Mouse (Mus musculus): Measurements from ENCODE around the gene Rere. TPM values are rescaled to one million over a fixed set of nuclear protein-coding genes. Genes with fewer than 3 reads are reported as not detected.
"Not testable (repeated sequence)": the region's sequence is repeated elsewhere in the genome, so short reads cannot be mapped to it uniquely, and the experiment has no call there.

Rere gene
- polyA plus RNA-seq, 1 experiment from 2014 or later = 41.2 TPM

GRCm38 (mm10) chr4:150540392-150541094 is 259.1 kb downstream of the Rere start:
- no peaks in the 10 kb centered on the region for H3K27me3 ChIP-seq
- no peak overlapping the region for H3K4me3 ChIP-seq
- peaks cover 40% of the 10 kb centered on the region for H3K4me1 ChIP-seq (replicated peaks)
- no peak overlapping the region for H3K9ac ChIP-seq
- no peaks in the 10 kb centered on the region for H3K9me3 ChIP-seq
- WGBS = 38% methylated on average over 5 of the region's 5 CpGs
- peak; percentile 55; the same call in 1 of the 2 replicates for ATAC-seq (ENCODE audit: low read depth)
- H3K27ac ChIP-seq (replicated peaks) = peak overlapping the region; percentile 67
- no peak overlapping the region for H3K4me2 ChIP-seq
- peaks cover 21% of the 10 kb centered on the region for H3K36me3 ChIP-seq

- no peak overlapping the region for H3K4me3 ChIP-seq
- ATAC-seq (ENCODE audit: low read depth) = no peak
- peak overlapping the region; percentile 56; the same call in 1 of the 2 replicates for H3K27ac ChIP-seq (replicated peaks)
- no peaks in the 10 kb centered on the region for H3K9me3 ChIP-seq
- no peaks in the 10 kb centered on the region for H3K27me3 ChIP-seq
- H3K4me1 ChIP-seq (replicated peaks) = peaks cover 31% of the 10 kb centered on the region
- 83% methylated on average over 7 of the region's 7 CpGs for WGBS
- H3K36me3 ChIP-seq = peaks cover 27% of the 10 kb centered on the region
- no peak overlapping the region for H3K9ac ChIP-seq
- H3K4me2 ChIP-seq = no peak overlapping the region
These were observed 262.8 kb downstream of the Rere start for GRCm38 (mm10) chr4:150544231-150544630.

- H3K27ac ChIP-seq (replicated peaks) = peak overlapping the region; percentile 56; the same call in 1 of the 2 replicates
- no peak for ATAC-seq (ENCODE audit: low read depth)
These were observed 263.3 kb downstream of the Rere start for GRCm38 (mm10) chr4:150544652-150545258.

GRCm38 (mm10) chr4:150545775-150546174 is 264.3 kb downstream of the Rere start:
- H3K27me3 ChIP-seq = no peaks in the 10 kb centered on the region
- 93% methylated on average over 7 of the region's 7 CpGs for WGBS
- H3K9ac ChIP-seq = no peak overlapping the region
- no peak overlapping the region for H3K4me3 ChIP-seq
- ATAC-seq (ENCODE audit: low read depth) = no peak
- no peaks in the 10 kb centered on the region for H3K9me3 ChIP-seq
- peaks cover 26% of the 10 kb centered on the region for H3K4me1 ChIP-seq (replicated peaks)
- H3K27ac ChIP-seq (replicated peaks) = no peak overlapping the region
- peaks cover 36% of the 10 kb centered on the region for H3K36me3 ChIP-seq
- H3K4me2 ChIP-seq = no peak overlapping the region

More at GRCm38 (mm10) chr4:150544652-150545258, 263.3 kb downstream of the Rere start:
- no peaks in the 10 kb centered on the region for H3K9me3 ChIP-seq
- H3K4me2 ChIP-seq = no peak overlapping the region
- H3K4me1 ChIP-seq (replicated peaks) = peaks cover 25% of the 10 kb centered on the region
- WGBS = 84% methylated on average over 10 of the region's 10 CpGs
- H3K36me3 ChIP-seq = peaks cover 29% of the 10 kb centered on the region
- no peak overlapping the region for H3K9ac ChIP-seq
- no peaks in the 10 kb centered on the region for H3K27me3 ChIP-seq
- no peak overlapping the region for H3K4me3 ChIP-seq

- H3K36me3 ChIP-seq = peaks cover 36% of the 10 kb centered on the region
- H3K4me3 ChIP-seq; H3K4me2 ChIP-seq; H3K27ac ChIP-seq (replicated peaks); H3K9ac ChIP-seq; H3K27me3 ChIP-seq; ATAC-seq (ENCODE audit: low read depth); H3K9me3 ChIP-seq: not testable (repeated sequence)
- H3K4me1 ChIP-seq (replicated peaks) = peaks cover 27% of the 10 kb centered on the region
- WGBS = 97% methylated on average over 4 of the region's 4 CpGs
These were observed 264.9 kb downstream of the Rere start for GRCm38 (mm10) chr4:150546296-150546695.

- H3K9ac ChIP-seq = no peak overlapping the region
- peaks cover 22% of the 10 kb centered on the region for H3K4me1 ChIP-seq (replicated peaks)
- 90% methylated on average over 9 of the region's 9 CpGs for WGBS
- no peak for ATAC-seq (ENCODE audit: low read depth)
- H3K4me3 ChIP-seq = no peak overlapping the region
- H3K27ac ChIP-seq (replicated peaks) = 0 out of 2 replicates have a peak overlapping the region, but pooled peaks have one; percentile 9
- H3K27me3 ChIP-seq = no peaks in the 10 kb centered on the region
- peaks cover 40% of the 10 kb centered on the region for H3K36me3 ChIP-seq
- no peaks in the 10 kb centered on the region for H3K9me3 ChIP-seq
- H3K4me2 ChIP-seq = no peak overlapping the region
These were observed 267.9 kb downstream of the Rere start for GRCm38 (mm10) chr4:150549393-150549792.

- Histone ChIP-seq H3K9me3 (no peaks in the 10 kb centered on the region), H3K9ac (no peak overlapping the region), H3K4me1 (replicated peaks) (peaks cover 16% of the 10 kb centered on the region), H3K4me2 (no peak overlapping the region), H3K27me3 (no peaks in the 10 kb centered on the region), H3K27ac (replicated peaks) (no peak overlapping the region), H3K36me3 (peaks cover 40% of the 10 kb centered on the region), H3K4me3 (no peak overlapping the region)
- WGBS = 86% methylated on average over 12 of the region's 12 CpGs
- no peak for ATAC-seq (ENCODE audit: low read depth)
These were observed 268.7 kb downstream of the Rere start for GRCm38 (mm10) chr4:150549989-150550716.

- ATAC-seq (ENCODE audit: low read depth) = no peak
- Histone ChIP-seq H3K27ac (replicated peaks) (peak overlapping the region; percentile 6; the same call in 1 of the 2 replicates), H3K27me3 (no peaks in the 10 kb centered on the region), H3K4me2 (no peak overlapping the region), H3K4me1 (replicated peaks) (peaks cover 28% of the 10 kb centered on the region), H3K4me3 (no peak overlapping the region), H3K36me3 (peaks cover 31% of the 10 kb centered on the region), H3K9ac (no peak overlapping the region), H3K9me3 (no peaks in the 10 kb centered on the region)
- 79% methylated on average over 4 of the region's 4 CpGs for WGBS
These were observed 269.9 kb downstream of the Rere start for GRCm38 (mm10) chr4:150551390-150551789.

- Histone ChIP-seq H3K9ac (no peak overlapping the region), H3K36me3 (peaks cover 22% of the 10 kb centered on the region; the same call in 1 of the 2 replicates), H3K4me1 (replicated peaks) (peaks cover 44% of the 10 kb centered on the region), H3K9me3 (no peaks in the 10 kb centered on the region), H3K27ac (replicated peaks) (no peak overlapping the region; the same call in 1 of the 2 replicates), H3K27me3 (no peaks in the 10 kb centered on the region), H3K4me2 (no peak overlapping the region), H3K4me3 (no peak overlapping the region)
- no peak for ATAC-seq (ENCODE audit: low read depth)
- WGBS = 90% methylated on average over 15 of the region's 15 CpGs
These were observed 271.5 kb downstream of the Rere start for GRCm38 (mm10) chr4:150552751-150553600.

- Histone ChIP-seq H3K4me3 (no peak overlapping the region), H3K27ac (replicated peaks) (peak overlapping the region; percentile 94), H3K36me3 (peaks cover 7% of the 10 kb centered on the region; the same call in 1 of the 2 replicates), H3K27me3 (no peaks in the 10 kb centered on the region), H3K9ac (0 out of 2 replicates have a peak overlapping the region, but pooled peaks have one; percentile 48), H3K4me2 (peak overlapping the region; percentile 47; the same call in 1 of the 2 replicates), H3K9me3 (no peaks in the 10 kb centered on the region), H3K4me1 (replicated peaks) (peaks cover 49% of the 10 kb centered on the region)
- ATAC-seq (ENCODE audit: low read depth) = no peak
These were observed 274.3 kb downstream of the Rere start for GRCm38 (mm10) chr4:150555783-150556182.

GRCm38 (mm10) chr4:150556382-150557221 is 275.2 kb downstream of the Rere start:
- H3K27me3 ChIP-seq = no peaks in the 10 kb centered on the region
- H3K9me3 ChIP-seq = no peaks in the 10 kb centered on the region
- peak; percentile 87 for ATAC-seq (ENCODE audit: low read depth)
- 5% methylated on average over 17 of the region's 17 CpGs for WGBS
- peak overlapping the region; percentile 48 for H3K9ac ChIP-seq
- H3K36me3 ChIP-seq = peaks cover 7% of the 10 kb centered on the region; the same call in 1 of the 2 replicates
- H3K4me1 ChIP-seq (replicated peaks) = peaks cover 51% of the 10 kb centered on the region
- H3K27ac ChIP-seq (replicated peaks) = peak overlapping the region; percentile 94
- H3K4me2 ChIP-seq = peak overlapping the region; percentile 47
- no peak overlapping the region for H3K4me3 ChIP-seq
